ENCODE assay signal across 39 mouse cellular contexts in the genomic region with DNA sequence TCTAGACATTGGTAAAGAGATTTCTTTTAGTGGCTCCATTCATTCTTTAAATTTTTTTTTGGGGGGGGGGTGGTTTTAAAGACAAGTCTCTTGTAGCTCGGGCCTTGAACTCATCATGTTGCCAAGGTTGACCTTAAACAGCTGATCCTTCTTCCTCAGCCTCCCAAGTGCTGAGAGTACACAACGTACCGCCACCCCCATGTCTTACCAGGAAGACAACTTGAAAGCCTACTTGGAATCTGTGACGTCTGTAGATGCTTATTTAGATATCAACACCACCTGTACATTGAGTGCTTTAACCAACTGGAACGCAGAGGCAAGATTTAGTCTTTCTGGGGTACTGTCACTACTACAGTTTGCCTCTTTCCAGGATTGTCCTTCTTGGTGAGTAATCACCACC. TPM values are rescaled to one million over a fixed set of nuclear protein-coding genes. Genes with fewer than 3 reads are reported as not detected.
"Had no signal": no experiment of that assay in that cellular context is flagged by ENCODE, and none has a peak within 500 bp of the region (broad histone marks: within the 10 kb centered on the region; RNA-seq: fewer than 3 reads in every experiment).

No protein-coding gene starts in this region.

- H3K27ac ChIP-seq: heart, adult 2 months; heart, embryonic 10.5 days; heart, embryonic 13.5 days; heart, embryonic 15.5 days; hindbrain, embryonic 10.5 days; hindbrain, embryonic 12.5 days; hindbrain, embryonic 13.5 days; hindbrain, embryonic 14.5 days; hindbrain, embryonic 15.5 days; hindbrain, postnatal 0 days; intestine, embryonic 15.5 days; kidney, embryonic 15.5 days; kidney, postnatal 0 days; layer of hippocampus, adult 2 months had no signal

- H3K9me3 ChIP-seq: heart, embryonic 10.5 days; heart, embryonic 12.5 days; heart, embryonic 13.5 days; heart, embryonic 15.5 days; hindbrain, embryonic 10.5 days; hindbrain, embryonic 12.5 days; hindbrain, embryonic 13.5 days; hindbrain, embryonic 15.5 days; intestine, embryonic 15.5 days; kidney, embryonic 15.5 days had no signal

- H3K4me1 ChIP-seq: hindbrain, embryonic 13.5 days; hindbrain, embryonic 15.5 days had no signal

- H3K4me2 ChIP-seq: heart, embryonic 11.5 days; heart, embryonic 12.5 days; heart, embryonic 13.5 days; heart, embryonic 15.5 days; hindbrain, embryonic 12.5 days; hindbrain, embryonic 13.5 days; hindbrain, embryonic 14.5 days; hindbrain, embryonic 15.5 days; intestine, embryonic 15.5 days; kidney, embryonic 15.5 days had no signal

- ATAC-seq: hindbrain, embryonic 16.5 days; hindbrain, postnatal 0 days; inflammation-experienced regulatory T-cells, adult 6 months; intestine, embryonic 15.5 days; intestine, embryonic 16.5 days; intestine, postnatal 0 days had no signal

- DNase-seq: heart, adult 18-20 months; heart, adult 2 months; heart, postnatal 10 days; heart, postnatal 14 days; heart, postnatal 36 days; heart, postnatal 4 days; kidney, adult 11 months; kidney, adult 18-20 months; kidney, adult 2 months; kidney, adult 8-10 months; kidney, adult 9 months; kidney, postnatal 10 days; kidney, postnatal 14 days; kidney, postnatal 25 days; kidney, postnatal 36 days; kidney, postnatal 4 days; layer of hippocampus, adult 9-11 months had no signal

- H3K36me3 ChIP-seq: heart, embryonic 10.5 days; heart, embryonic 12.5 days; heart, embryonic 13.5 days; heart, embryonic 15.5 days; hindbrain, embryonic 10.5 days; hindbrain, embryonic 12.5 days; hindbrain, embryonic 13.5 days; hindbrain, embryonic 15.5 days; intestine, embryonic 15.5 days; kidney, embryonic 15.5 days had no signal

- H3K4me3 ChIP-seq: heart, adult 2 months; heart, embryonic 10.5 days; heart, embryonic 12.5 days; heart, embryonic 13.5 days; heart, embryonic 15.5 days; hindbrain, embryonic 10.5 days; hindbrain, embryonic 12.5 days; hindbrain, embryonic 13.5 days; hindbrain, embryonic 15.5 days; intestine, embryonic 15.5 days; kidney, embryonic 15.5 days; layer of hippocampus, adult 2 months had no signal

- H3K9ac ChIP-seq: heart, embryonic 12.5 days; heart, embryonic 13.5 days; heart, embryonic 15.5 days; hindbrain, embryonic 12.5 days; hindbrain, embryonic 13.5 days; hindbrain, embryonic 14.5 days; hindbrain, embryonic 15.5 days; intestine, embryonic 15.5 days; kidney, embryonic 15.5 days had no signal

RNA-seq across cellular contexts. Expression of gene Nkx2-1, which starts 21.9 kb away (rescaled TPM):
- polyA plus RNA-seq: hindbrain, embryonic 14.5 days; hindbrain, embryonic 16.5 days; hindbrain, postnatal 0 days; inflammation-experienced regulatory T-cells, adult 6 months; intestine, embryonic 14.5 days; intestine, embryonic 15.5 days; intestine, embryonic 16.5 days; intestine, postnatal 0 days; kidney, adult 2 months; kidney, embryonic 14.5 days; kidney, embryonic 15.5 days; kidney, postnatal 0 days; large intestine, adult 2 months had no signal
